Mouse (Mus musculus): ENCODE results near the gene Zc3h15.
"Not testable (repeated sequence)": the region's sequence is repeated elsewhere in the genome, so short reads cannot be mapped to it uniquely, and the experiment has no call there.

Zc3h15 gene

DNA sequence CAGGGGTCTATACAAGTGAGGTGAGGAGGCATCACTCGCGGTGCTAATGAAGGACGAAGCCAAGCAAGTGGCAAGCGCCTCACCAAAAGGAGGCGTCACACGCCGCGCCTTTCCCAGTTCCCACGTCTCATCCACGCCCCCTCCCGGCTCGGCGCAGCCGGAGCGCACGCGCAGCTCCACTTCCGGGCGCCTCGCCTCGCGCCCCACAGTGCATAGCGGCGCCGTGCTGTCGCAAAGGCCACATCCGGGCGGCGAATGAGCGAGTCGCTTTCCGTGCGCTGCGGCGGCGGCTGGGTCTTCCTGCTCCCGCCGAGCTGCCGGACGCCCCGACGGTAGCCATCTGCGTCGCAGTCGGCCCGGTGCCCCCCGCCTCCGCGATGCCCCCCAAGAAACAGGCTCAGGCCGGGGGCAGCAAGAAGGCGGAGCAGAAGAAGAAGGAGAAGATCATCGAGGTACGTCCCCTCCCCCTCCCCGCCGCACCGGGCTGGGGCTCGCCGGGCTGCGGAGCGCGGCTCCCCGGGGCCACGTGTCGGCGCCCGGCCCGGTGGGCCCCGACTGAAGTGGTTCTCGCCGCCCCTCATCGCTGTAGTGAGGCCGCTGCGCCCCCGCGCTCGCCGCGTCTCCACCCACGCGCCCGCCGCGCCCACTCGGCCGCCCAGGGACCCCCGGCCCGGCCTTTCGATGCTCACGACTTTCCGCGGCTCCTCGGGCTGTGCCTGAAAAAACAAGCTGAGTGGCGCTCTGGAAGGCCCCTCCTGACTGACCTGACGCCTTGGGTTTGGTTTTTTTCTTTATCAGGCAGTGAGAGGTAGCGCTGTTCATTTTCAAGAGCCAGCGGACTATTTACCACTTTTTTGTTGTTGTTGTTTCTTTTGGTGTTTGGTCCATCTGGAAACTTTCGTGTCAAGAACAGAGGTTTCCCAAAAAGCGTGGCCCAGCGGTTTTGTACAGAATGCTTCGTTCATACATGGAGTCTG, at the start of gene Zc3h15:
Gene Zc3h15 (plus strand): TSS at position 160 of the 977 bp plus-strand sequence.
- peak; percentile 96 for DNase-seq (ENCODE audit: low read depth, low spot score)

DNA sequence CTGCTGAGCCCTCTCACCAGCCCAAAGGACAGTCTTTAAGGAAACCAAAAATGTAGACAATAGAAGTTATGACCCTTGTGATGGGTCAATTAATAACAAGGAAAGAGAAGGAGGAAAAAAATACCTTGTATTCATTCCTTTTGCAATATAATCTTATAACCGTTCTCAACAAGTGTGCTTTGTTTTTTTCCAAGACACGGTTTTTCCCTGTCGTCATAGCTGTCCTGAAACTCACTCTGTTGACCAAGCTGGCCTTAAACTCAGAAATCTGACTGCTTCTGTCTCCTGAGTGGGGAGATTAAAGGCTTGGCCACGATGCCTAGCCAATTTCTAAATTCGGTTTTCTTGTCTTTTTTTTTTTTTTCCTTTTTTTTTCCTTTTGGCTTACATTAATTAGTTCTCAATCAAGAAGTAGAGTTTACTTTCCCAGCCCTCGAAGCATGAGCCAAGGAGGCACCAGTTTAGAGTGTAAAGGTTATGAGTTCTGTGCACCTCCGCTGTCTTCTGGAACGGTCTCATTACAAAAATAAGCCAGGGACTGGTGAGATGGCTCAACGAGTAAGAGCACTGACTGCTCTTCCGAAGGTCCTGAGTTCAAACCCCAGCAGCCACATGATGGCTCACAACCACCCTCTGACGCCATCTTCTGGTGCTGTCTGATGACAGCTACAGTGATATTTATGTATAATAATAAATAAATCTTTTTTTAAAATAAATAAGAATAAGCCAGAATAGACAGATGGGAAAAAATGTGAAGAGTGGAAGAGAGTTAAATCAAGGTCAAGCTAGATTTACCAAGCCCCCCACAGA, 23.5 kb upstream of the Zc3h15 start:
- DNase-seq (ENCODE audit: low read depth, low spot score), result no peak

DNA sequence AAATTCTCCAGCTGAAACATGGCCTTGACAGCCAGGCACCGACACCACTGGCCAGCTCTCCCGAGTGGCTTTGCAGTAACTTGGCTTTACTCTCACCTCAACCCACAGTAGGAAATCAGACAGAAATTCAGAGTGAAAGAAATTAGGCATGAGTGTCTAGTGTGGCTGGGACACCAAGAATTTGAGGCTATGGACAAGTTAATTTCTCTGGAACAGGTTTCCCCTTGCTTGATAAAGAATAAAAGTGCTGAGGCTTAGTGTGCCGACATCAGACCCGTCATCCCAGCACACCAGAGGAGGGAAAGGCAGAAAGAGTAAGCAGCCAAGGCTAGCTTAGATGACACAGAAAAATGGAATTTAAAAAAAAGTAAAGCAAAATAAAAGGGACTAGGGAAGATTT, 22.7 kb upstream of the Zc3h15 start:
- DNase-seq (ENCODE audit: low read depth, low spot score), result no peak

DNA sequence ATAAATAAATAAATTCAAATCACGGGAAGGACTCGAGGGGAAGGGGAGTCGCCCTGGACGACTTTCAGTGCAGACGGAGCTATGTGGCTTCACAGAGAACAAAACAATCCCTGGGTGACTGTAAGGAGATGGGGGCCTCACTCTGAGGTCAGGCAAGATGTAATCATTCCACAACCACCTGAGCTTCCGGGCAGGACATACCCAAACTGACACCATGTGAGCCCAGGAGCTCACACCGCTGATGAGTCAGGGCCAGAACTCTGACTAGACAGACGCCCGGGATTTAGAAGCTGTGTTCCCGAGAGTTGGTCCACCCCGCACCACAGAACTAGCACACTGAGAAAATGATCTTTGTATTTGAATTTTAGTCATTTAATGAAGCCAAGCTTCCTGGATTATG, 21.4 kb upstream of the Zc3h15 start:
- DNase-seq (ENCODE audit: low read depth, low spot score), result no peak

DNA sequence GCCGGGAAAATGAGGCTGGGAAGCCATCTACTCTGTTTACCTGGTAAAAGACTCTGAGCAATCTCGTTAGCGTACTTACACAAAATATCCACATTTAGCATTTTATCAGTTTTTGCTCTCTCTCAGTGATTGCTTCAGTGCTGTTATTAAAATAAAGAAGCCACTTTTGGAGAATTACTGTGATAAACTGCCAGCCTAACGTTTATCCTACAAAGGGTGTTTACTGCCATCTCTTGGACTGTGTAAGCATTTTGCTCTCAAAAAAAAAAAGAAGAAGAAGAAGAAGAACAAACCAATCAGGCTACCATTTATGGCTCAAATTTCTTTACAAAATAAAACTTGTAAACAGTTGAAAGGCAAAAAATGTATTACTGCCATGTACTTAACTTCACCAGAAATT, 20.2 kb upstream of the Zc3h15 start:
- no peak for DNase-seq (ENCODE audit: low read depth, low spot score)

DNA sequence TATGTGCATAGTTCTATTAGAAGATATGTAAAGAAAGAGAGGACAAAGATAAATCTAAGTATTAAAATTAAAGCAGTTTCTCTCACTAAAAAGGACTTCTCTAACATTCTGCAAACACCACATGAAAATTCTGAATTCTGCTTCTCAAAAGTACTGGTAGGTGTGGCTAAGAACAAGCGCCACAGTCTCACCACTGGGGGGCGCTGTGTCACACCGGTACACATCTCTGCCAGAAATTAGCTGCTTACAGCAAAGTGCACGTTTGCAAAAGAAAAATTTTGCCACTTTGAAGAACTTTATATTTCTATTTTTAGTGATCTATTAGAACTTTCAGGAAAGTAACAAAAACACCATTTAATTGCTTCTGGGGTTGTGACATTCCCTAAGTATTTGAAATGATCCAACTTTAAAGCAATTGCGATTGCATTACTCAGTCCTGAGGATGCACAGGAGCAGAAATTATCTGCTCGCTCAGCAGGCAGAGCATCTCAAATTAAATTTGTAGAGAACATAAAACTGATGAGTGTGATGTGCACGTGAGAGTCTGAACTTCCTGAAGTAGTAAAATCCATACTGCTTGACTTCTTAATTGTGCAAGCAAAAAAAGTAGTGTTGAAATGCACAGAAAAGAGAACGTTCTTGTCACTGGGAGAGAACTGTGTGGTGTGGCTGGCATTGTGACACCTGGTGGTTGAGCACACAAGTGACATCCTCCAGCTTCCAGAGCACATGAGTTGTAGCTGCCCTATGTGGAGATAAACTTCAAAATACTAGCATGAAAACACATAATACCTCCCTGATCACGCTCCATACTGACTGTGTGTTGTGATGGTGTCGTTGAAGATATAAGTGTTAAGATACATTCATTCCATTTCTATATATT, 18.8 kb upstream of the Zc3h15 start:
- peak; percentile 69 for DNase-seq (ENCODE audit: low read depth, low spot score)

DNA sequence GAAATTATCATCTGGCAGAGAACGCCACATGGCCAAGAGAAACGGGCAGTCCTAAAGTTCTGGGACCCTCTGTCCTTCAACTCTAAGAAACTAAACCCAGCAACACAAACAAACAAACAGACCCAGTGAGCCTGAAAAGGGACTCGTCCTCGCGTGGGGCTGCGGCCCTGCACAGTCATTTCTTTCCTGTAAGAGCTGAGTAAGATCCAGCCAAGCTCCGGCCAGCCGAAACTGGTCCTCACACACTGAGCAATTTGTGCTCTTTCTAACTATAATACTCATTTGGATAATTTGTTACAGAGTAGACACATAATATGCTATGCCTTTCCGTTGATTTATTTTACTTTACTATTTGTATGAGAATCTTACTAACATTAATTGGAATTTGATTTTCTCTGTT, 17.4 kb upstream of the Zc3h15 start:
- no peak for DNase-seq (ENCODE audit: low read depth, low spot score)

DNA sequence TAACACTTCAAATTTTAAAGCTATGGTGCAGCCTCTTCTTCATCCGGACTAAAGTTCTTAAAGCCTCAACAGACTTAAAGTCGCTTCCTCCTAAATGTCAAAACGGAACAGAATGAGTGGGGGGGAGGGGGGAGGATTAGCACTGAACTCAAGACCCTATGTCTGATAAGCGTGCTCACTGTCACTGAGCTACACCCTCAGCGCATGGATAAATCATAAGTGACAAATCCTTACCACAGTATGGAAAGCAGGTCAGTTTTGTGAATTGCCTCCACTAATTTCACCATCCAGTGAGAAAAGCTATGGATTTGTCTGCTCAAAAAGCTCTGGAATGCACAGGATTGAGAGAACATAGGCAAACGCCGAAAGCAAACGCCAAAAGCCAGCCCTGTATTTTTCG, 16.7 kb upstream of the Zc3h15 start:
- no peak for DNase-seq (ENCODE audit: low read depth, low spot score)

DNA sequence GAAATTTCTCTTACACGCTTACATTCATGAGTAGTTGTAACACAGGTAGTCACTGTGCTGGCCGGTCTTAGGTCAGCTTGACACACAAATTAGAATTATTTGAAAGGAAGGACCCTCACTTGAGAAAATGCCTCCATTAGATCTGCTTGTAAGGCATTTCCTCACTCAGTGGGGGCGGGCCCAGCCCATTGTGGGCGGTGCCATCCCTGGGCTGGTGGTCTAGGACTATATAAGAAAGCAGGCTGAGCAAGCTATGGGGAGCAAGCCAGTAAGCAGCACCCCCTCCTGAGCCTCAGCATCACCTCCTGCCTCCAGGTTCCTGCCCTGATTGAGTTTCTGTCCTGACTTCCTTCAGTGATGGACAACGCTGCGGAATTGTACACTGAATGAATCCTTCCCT, 16.3 kb upstream of the Zc3h15 start:
- no peak for DNase-seq (ENCODE audit: low read depth, low spot score)

DNA sequence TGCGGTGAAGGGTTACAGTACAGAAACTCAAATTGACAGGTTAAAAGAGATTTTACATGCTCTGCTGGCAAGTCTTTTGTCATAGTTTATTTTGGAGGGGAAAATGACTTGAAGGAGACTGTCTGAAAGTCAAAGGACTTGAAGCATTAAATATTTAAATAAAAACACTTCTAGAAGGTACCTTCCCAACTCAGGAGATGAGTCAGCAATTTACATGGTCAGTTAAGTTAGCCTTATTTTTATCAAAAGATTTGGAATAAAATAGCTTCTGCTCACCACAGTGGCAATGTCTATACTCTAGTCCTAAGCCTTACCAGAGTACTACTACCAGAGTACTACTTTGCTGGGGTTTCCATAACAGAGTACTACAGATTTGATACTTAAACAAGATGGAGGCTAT, 2.2 kb upstream of the Zc3h15 start:
- no peak for DNase-seq (ENCODE audit: low read depth, low spot score)

DNA sequence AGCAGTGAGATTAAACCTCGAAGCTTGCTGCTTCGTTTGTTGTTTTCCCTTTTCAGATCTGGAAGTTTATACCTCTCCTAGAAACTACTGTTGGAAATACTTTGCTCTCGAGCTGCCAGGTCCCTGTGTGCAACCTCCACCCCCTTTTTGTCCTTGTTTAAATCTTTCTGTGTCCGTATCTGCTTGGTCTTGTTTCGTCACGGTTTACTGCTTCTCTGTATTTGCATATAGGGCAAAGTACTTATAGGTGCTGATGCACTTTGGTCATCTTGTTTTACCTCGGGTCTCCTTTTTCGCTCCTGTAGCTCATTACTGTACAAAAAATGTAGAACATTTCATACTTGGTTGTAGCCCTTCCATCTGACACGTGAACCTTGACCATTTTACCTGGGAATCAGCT, 4.7 kb downstream of the Zc3h15 start:
- no peak for DNase-seq (ENCODE audit: low read depth, low spot score)

DNA sequence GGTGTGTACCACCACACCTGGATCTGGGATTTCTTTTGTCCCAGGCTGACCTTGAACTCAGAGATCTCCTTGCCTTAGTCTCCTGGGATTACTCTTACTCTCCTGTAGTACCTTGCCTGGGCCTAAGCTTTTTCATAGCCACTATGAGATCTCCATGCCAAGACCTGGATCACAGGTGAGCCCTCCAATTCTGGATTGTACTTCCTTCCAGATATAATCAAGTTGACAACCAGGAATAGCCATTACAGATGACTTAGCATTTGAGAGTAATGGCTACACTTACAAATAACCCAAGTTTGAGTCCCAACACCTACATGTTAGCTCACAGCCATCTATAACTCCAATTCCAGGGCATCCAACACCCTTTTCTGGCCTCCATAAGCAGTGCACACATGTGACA, 8.4 kb downstream of the Zc3h15 start:
- no peak for DNase-seq (ENCODE audit: low read depth, low spot score)

DNA sequence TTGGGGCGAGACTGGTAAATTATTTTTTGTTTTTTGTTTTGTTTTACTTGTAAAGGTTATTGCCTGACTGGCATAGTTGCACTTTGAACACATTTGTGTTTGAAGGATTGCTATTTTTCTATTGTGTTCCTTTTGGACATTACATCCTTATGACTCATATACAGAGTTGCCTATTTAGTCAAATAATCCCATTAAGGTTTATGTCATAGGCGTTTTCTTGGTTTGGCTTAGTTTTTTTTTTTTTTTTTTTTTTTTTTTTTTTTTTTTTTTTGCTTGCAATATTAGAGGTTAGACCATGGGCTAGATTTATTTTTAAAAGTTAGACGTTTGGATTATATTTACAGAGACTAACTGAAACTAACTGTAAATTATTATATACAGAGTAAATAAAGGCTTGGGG, 15.0 kb downstream of the Zc3h15 start:
- no peak for DNase-seq (ENCODE audit: low read depth, low spot score)

DNA sequence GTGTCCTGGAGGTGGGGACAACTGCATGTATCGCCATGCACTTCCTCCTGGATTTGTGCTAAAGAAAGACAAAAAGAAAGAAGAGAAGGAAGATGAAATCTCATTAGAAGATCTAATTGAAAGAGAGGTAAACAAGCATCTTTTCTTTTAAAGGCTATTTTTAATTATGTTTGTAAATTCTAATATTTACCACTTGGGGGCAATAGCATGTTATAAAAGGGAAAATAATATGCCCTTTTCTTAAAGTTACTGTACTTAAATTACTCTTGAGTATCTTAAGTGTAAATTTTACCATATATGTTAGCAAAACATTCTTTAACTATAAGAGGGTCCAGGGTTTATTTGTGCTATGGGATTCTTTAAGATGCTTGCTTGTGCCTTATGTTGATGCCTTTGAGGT, 15.9 kb downstream of the Zc3h15 start:
- DNase-seq (ENCODE audit: low read depth, low spot score), result no peak

DNA sequence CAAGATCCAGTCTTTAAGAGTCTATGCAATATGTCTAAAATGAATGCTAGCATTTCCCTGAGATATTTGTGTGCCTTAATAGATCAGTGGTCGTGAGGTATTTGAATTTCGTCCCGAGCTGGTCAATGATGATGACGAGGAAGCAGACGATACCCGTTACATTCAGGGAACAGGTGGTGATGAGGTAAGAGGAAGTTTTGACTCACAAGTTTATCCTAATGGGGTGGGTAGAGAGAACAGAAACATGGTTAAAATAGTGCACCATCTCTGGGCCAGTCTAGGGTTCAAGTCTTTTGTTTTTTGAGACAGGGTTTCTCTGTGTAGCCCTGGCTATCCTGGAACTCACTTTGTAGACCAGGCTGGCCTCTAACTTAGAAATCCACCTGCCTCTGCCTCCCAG, 17.1 kb downstream of the Zc3h15 start:
- DNase-seq (ENCODE audit: low read depth, low spot score), result no peak

DNA sequence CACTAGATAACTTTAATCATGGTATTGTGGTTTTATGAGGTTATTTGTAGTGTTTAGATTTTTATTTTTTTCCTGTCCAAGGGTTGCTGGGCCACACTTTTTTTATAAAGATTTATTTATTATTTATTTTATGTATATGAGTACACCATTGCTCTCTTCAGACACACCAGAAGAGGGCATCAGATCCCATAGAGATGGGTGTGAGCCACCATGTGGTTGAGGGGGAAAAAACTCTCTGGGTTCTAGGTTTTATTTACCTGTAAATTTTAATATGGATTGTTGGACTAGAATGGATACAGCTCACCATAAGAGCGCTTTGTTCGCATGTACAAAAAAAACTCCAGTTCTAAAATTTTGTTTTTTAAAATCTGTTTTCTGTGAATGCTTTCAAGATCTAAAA, 20.8 kb downstream of the Zc3h15 start:
- DNase-seq (ENCODE audit: low read depth, low spot score), result not testable (repeated sequence)

DNA sequence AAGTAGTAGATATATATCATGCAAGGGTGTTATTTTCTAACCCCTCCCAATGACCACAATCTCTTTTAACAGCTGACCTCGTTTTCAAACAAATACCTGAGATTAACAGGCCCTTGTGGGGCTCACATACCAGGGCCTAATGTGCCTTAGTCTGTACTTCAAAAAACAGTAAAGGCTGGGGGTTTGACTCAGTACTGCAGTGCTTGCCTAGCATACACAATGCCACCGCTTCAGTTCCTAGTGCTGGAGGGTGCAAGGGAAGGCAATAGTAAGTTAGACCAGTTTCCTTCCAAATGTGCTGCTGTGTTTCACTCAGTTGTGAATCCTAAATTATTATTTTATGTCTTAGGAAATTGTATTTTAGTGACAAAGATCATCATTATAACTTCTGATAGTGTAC, 23.2 kb downstream of the Zc3h15 start:
- no peak for DNase-seq (ENCODE audit: low read depth, low spot score)

DNA sequence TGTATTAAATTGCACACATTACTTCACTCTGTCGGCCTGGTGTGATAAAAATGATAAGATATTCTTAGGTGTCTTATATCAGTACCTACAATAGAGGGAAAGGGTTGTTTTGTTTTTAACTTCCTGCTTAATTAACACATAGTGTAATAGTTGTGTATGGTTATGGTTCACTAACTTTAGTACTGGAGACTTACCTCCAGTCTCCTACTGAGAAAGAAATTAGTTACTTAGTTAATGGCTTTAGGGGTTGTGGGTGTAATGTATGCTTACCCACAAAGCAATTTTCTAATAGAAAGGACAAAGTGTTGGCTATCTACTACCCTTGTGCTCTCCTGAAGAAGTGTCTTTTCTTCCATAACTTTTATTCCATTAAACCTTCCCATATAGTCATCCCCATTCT, 23.8 kb downstream of the Zc3h15 start:
- no peak for DNase-seq (ENCODE audit: low read depth, low spot score)

DNA sequence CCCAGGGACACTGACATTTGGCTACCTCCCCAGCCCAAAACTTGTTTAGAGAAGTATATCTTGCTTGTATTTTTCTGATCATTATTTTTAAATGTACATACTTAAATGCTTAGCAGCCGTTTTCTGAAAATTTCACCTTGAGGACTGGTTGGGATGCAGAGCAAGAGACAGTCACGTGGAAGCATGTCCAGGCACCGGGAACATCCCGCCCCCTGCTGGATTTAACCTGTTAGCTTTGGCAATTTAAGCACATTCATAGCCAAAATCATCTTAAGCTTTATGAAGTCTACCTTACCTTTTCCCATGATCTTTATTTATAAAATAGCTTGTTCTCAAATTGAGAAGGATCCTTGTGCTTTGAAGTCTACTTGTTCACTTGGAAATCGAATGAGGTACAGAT, 25.8 kb downstream of the Zc3h15 start:
- no peak for DNase-seq (ENCODE audit: low read depth, low spot score)

DNA sequence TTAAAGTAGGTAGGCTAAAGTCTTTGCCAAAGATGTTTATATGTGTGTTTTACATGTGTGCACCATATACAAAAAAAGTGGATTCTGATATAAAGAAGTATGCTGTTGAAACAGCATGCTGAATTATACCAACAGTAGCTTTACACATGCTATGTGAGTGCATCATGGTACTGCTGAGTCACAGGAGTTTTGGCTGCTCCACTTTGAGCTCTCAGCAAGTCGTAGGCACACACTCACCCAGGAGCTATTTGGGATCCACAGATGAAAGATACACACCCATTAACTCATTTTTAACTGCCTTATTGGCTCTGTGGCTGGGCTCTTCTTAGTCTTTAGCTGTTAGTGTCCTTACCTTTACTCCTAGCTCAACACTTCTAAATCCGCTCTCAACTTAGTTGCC, 27.6 kb downstream of the Zc3h15 start:
- DNase-seq (ENCODE audit: low read depth, low spot score), result no peak

DNA sequence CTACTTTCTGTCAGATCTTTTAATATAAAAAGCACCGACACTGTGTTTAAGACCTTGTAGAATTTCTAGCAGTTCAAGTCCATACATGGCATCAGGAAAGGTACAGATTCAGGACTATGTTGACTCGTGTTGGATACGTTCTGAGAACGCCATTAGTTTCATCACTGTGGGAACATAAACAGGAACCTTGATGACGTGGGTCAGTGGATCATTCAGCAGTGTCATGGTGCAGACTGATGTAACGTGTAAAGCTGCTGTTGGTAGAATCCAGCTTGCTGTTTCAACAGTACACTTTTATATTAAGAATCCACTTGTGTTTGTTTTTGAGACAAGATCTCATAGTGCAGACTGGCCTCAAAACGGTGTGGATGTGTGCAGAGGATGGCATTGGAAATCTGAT, 28.8 kb downstream of the Zc3h15 start:
- DNase-seq (ENCODE audit: low read depth, low spot score), result no peak

DNA sequence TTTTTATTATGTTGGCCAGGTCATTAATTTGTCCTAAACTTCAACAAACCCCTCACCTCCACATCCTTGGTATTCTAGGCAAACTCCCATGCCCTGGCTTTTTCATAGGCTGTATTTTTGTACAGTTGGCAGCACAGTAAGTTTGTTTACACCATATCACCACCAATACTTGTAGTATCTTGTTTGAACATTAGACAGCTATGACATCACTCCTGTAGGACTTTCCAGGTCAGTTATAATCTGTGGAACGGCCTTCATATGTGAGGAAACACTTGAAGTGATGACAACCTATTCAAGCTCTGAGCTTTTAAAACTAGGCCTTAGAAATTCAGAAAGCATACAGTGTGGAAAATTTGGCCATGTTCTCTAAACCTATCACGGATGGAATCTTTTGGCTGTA, 29.6 kb downstream of the Zc3h15 start:
- no peak for DNase-seq (ENCODE audit: low read depth, low spot score)
